ENCODE assay signal across 8 mouse cellular contexts in the genomic region with DNA sequence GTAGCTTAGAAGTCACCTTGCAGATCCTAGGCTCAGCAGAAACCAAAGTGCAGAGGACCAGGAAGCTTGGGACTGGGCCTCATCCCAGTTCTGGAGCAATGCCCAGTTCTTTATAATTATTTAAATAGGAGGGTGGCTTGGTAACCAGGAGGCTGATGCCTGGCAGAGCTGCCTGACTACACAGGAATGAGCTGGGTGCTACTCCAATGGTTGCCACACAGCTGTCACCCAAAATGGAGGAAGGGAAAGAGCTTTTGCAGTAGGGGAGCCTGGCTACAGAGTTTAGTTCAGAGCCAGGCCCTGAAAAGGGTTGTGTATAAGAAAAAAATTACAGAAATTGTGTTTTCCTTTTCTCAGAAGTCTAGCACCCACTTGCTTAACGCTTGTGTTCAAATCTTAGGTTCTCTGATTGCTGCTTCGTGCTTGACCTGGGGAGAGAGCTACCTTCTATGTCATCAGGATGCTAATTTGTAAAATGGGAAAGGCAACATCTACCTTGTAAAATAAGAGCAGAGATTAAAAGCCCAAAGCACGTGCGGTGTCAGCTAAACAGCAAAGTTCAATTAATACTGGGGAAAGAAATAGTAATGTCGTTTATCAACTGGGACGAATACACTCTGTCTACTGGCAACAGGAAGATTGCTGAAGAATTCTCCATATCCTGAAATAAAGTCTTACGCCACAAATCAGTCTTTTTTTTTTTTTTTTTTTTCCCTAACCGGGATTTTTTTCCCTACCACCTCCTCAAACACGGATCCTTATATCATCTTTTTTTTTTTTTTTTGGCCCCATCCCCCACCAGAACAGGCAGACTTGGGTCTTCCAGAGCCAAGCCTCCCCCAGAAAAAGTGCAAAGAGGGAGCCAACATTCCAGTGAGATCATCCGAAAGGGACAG. TPM values are rescaled to one million over a fixed set of nuclear protein-coding genes. Genes with fewer than 3 reads are reported as not detected.
DNase-seq lines count a peak whose midpoint lies in the region; ATAC-seq and TF ChIP-seq lines count a peak whose summit lies in the region.

No protein-coding gene starts in this region.

- 17% methylated on average over 10 of the region's 10 CpGs for WGBS in liver, adult 2 months
- 12% methylated on average over 10 of the region's 10 CpGs for WGBS in forebrain, embryonic 15.5 days
- WGBS in intestine, embryonic 15.5 days: 15% methylated on average over 10 of the region's 10 CpGs
- WGBS in midbrain, embryonic 13.5 days: 16% methylated on average over 10 of the region's 10 CpGs

- peaks cover 8% of the 10 kb centered on the region for H3K79me2 ChIP-seq in liver, adult 2 months (ENCODE audit: control insufficient read depth, insufficient read depth, low read length)

- intact Hi-C loops in left cerebral cortex, postnatal 25 days (cut with DNase I): loop anchor here (2.0 kb wide), 1 partner anchor 74 kb away; no protein-coding TSS in a partner anchor

- H3K4me1 ChIP-seq in liver, adult 2 months (ENCODE audit: control insufficient read depth, insufficient read depth, low read length): peaks cover 9% of the 10 kb centered on the region
- peaks cover 50% of the 10 kb centered on the region for H3K4me1 ChIP-seq in forebrain, embryonic 15.5 days
- H3K4me1 ChIP-seq in intestine, embryonic 15.5 days (replicated peaks): peaks cover 22% of the 10 kb centered on the region
- peaks cover 48% of the 10 kb centered on the region for H3K4me1 ChIP-seq in midbrain, embryonic 13.5 days (replicated peaks)

- peak overlapping the region; percentile 99 for H3K4me3 ChIP-seq in liver, adult 2 months (ENCODE audit: insufficient read depth, low read depth, low read length)
- peak overlapping the region; percentile 91 for H3K4me3 ChIP-seq in forebrain, embryonic 15.5 days
- peak overlapping the region; percentile 96 for H3K4me3 ChIP-seq in intestine, embryonic 15.5 days (replicated peaks)
- peak overlapping the region; percentile 93 for H3K4me3 ChIP-seq in midbrain, embryonic 13.5 days (replicated peaks)

- peak overlapping the region; percentile 58 for H3K4me2 ChIP-seq in forebrain, embryonic 15.5 days (replicated peaks)
- peak overlapping the region; percentile 70 for H3K4me2 ChIP-seq in intestine, embryonic 15.5 days (replicated peaks)
- H3K4me2 ChIP-seq in midbrain, embryonic 13.5 days (replicated peaks): peak overlapping the region; percentile 81

- 0 out of 2 replicates have a peak, but pooled peaks cover 2% of the 10 kb centered on the region for H3K36me3 ChIP-seq in liver, adult 2 months (ENCODE audit: control insufficient read depth, insufficient read depth, low read length)
- peaks cover 8% of the 10 kb centered on the region for H3K36me3 ChIP-seq in forebrain, embryonic 15.5 days
- H3K36me3 ChIP-seq in intestine, embryonic 15.5 days: no peaks in the 10 kb centered on the region
- H3K36me3 ChIP-seq in midbrain, embryonic 13.5 days: peaks cover 20% of the 10 kb centered on the region

- TF ChIP-seq POLR2A in liver, adult 2 months (IDR thresholded peaks at IDR 0.05; ENCODE audit: extremely low read depth, insufficient read depth, low read length): no peak

- H3K27ac ChIP-seq in liver, adult 2 months (replicated peaks; ENCODE audit: insufficient read depth, low read depth, low read length): peak overlapping the region; percentile 70
- H3K27ac ChIP-seq in forebrain, embryonic 15.5 days (replicated peaks): peak overlapping the region; percentile 97
- peak overlapping the region; percentile 93 for H3K27ac ChIP-seq in intestine, embryonic 15.5 days
- peak overlapping the region; percentile 96 for H3K27ac ChIP-seq in midbrain, embryonic 13.5 days

- H3K9ac ChIP-seq in liver, adult 2 months (ENCODE audit: low read depth, low read length): peak overlapping the region; percentile 84
- H3K9ac ChIP-seq in forebrain, embryonic 15.5 days (replicated peaks): peak overlapping the region; percentile 100
- H3K9ac ChIP-seq in intestine, embryonic 15.5 days: peak overlapping the region; percentile 98
- H3K9ac ChIP-seq in midbrain, embryonic 13.5 days (replicated peaks): peak overlapping the region; percentile 86

- no peak for TF ChIP-seq CTCF in liver, adult 2 months (IDR thresholded peaks at IDR 0.05; ENCODE audit: low read depth, low read length)

- H3K27me3 ChIP-seq in liver, adult 2 months (ENCODE audit: control insufficient read depth, insufficient read depth, low read length): no peaks in the 10 kb centered on the region
- no peaks in the 10 kb centered on the region for H3K27me3 ChIP-seq in forebrain, embryonic 15.5 days
- H3K27me3 ChIP-seq in intestine, embryonic 15.5 days (replicated peaks): no peaks in the 10 kb centered on the region
- H3K27me3 ChIP-seq in midbrain, embryonic 13.5 days: no peaks in the 10 kb centered on the region

- no peaks in the 10 kb centered on the region for H3K9me3 ChIP-seq in forebrain, embryonic 15.5 days
- no peaks in the 10 kb centered on the region for H3K9me3 ChIP-seq in intestine, embryonic 15.5 days
- H3K9me3 ChIP-seq in midbrain, embryonic 13.5 days: no peaks in the 10 kb centered on the region

- DNase-seq in liver, adult 2 months (ENCODE audit: extremely low read depth, low read depth, low spot score): no peak
- DNase-seq in liver: no peak
- peak; percentile 2 for DNase-seq in T-cell, adult 2 months (ENCODE audit: low spot score)
- peak; percentile 37 to 65 for DNase-seq in left cerebral cortex, postnatal 25 days (ENCODE audit: low spot score in 2 of 2)

- ATAC-seq in forebrain, embryonic 15.5 days (replicated peaks): peak; percentile 47
- no peak for ATAC-seq in intestine, embryonic 15.5 days
- no peak for ATAC-seq in midbrain, embryonic 13.5 days
- no peak for ATAC-seq in erythroid progenitor cell, adult 5-6 weeks (replicated peaks; ENCODE audit: low FRiP score, poor library complexity, severe bottlenecking)

RNA-seq across cellular contexts. Expression of gene Sptan1, which starts 0.8 kb away (rescaled TPM):
- total RNA-seq in liver, adult 2 months (2014; rRNA removed): 89.0 and 98.6 TPM in 2 replicates
- 61.4 and 71.3 TPM in 2 replicates for polyA plus RNA-seq in liver, adult 2 months (2012; rRNA removed)
- 224 and 227 TPM in 2 replicates for polyA plus RNA-seq in forebrain, embryonic 15.5 days (2015; fragmentation: Nextera tagmentation; extraction: Ambion mirVana)
- polyA plus RNA-seq in intestine, embryonic 15.5 days (2015; fragmentation: Nextera tagmentation; extraction: Ambion mirVana): 73.3 and 82.9 TPM in 2 replicates
- total RNA-seq in left cerebral cortex, postnatal 25 days (2021): 100 to 1,000 TPM; 940 to 943 TPM
- polyA plus RNA-seq in midbrain, embryonic 13.5 days (2015; fragmentation: Nextera tagmentation; extraction: Ambion mirVana): 172 and 185 TPM in 2 replicates
- 33.5 and 34.6 TPM in 2 replicates for total RNA-seq in erythroid progenitor cell, adult 5-6 weeks (2015; ENCODE audit: low replicate concordance)
- total RNA-seq in erythroid progenitor cell, adult 5-6 weeks (2017; ENCODE audit: low replicate concordance): 16.2 and 17.8 TPM in 2 replicates

RNA-seq across cellular contexts. Expression of gene Gle1, which starts 29.4 kb away (rescaled TPM):
- total RNA-seq in liver, adult 2 months (2014; rRNA removed): 17.8 and 22.6 TPM in 2 replicates
- polyA plus RNA-seq in liver, adult 2 months (2012; rRNA removed): 13.8 and 14.3 TPM in 2 replicates
- 92.6 and 95.7 TPM in 2 replicates for polyA plus RNA-seq in forebrain, embryonic 15.5 days (2015; fragmentation: Nextera tagmentation; extraction: Ambion mirVana)
- 44.5 and 45.5 TPM in 2 replicates for polyA plus RNA-seq in intestine, embryonic 15.5 days (2015; fragmentation: Nextera tagmentation; extraction: Ambion mirVana)
- total RNA-seq in left cerebral cortex, postnatal 25 days (2021): 10 to 100 TPM; 40.9 to 42.6 TPM
- 78.1 and 78.8 TPM in 2 replicates for polyA plus RNA-seq in midbrain, embryonic 13.5 days (2015; fragmentation: Nextera tagmentation; extraction: Ambion mirVana)
- total RNA-seq in erythroid progenitor cell, adult 5-6 weeks (2015; ENCODE audit: low replicate concordance): 15.5 and 39.8 TPM in 2 replicates
- 41.2 and 47.4 TPM in 2 replicates for total RNA-seq in erythroid progenitor cell, adult 5-6 weeks (2017; ENCODE audit: low replicate concordance)

Comparison
In these comparisons a context has a peak if more than half of its experiments do, and no peak if none do; other contexts are left out.
1. DNase-seq: peak in T-cell, adult 2 months (single experiment) and left cerebral cortex, postnatal 25 days (2 of 2); none in liver, adult 2 months (single experiment) and liver (single experiment).
2. Peak in every context shown above with its lines, with median percentiles within 50 percentile points of each other: H3K27ac ChIP-seq, H3K4me3 ChIP-seq, H3K9ac ChIP-seq and H3K4me2 ChIP-seq.